Mouse (Mus musculus) mesoderm, embryonic 11.5 days (tissue): ENCODE data around the gene Gm9964.

Experiments used
- DNase-seq: peaks from one replicate; pipeline ENCODE4 v3.0.0-alpha.2; 2012; ENCODE audit warnings: low read depth, low spot score

Gm9964 gene

GRCm38 (mm10) chr11:79253542-79254390, 42.9 kb downstream of the Gm9964 start:
- peak; percentile 44 for DNase-seq

- peak; percentile 31 for DNase-seq
Observed at GRCm38 (mm10) chr11:79252881-79253541, 43.7 kb downstream of the Gm9964 start.
